In the genomic region with DNA sequence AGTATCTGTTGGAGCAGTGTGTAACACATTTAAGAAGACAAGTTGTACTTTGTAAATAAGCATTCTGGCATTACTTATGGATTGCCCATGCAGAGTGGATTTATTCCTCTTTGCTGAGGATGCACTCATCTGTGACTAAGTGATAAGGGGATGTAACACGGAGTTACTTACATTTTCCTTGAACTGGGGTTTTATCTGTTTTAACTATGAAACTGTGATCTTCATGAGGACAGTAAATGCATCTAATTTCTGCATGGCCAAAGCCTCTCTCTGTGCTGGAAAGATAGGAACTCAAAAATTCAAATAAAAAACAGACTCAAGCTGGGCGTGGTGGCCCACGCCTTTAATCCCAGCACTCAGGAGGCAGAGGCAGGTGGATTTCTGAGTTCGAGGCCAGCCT, we compare ENCODE assay signal across 18 mouse cellular contexts.
"Had no signal": no experiment of that assay in that cellular context is flagged by ENCODE, and none has a peak within 500 bp of the region (broad histone marks: within the 10 kb centered on the region; RNA-seq: fewer than 3 reads in every experiment).

No protein-coding gene starts in this region.

- H3K27me3 ChIP-seq: limb, embryonic 13.5 days; liver, embryonic 15.5 days; midbrain, embryonic 15.5 days; neural tube, embryonic 12.5 days; stomach, embryonic 15.5 days had no signal

- H3K9ac ChIP-seq: limb, embryonic 13.5 days; liver, embryonic 15.5 days; midbrain, embryonic 15.5 days; neural tube, embryonic 12.5 days; stomach, embryonic 15.5 days had no signal

- H3K4me2 ChIP-seq: limb, embryonic 13.5 days; liver, embryonic 15.5 days; midbrain, embryonic 11.5 days; midbrain, embryonic 15.5 days; neural tube, embryonic 12.5 days; stomach, embryonic 15.5 days had no signal

- H3K27ac ChIP-seq: kidney, postnatal 0 days; limb, embryonic 13.5 days; liver, embryonic 15.5 days; midbrain, embryonic 15.5 days; neural tube, embryonic 12.5 days; stomach, embryonic 15.5 days had no signal

- H3K4me3 ChIP-seq: limb, embryonic 13.5 days; liver, embryonic 15.5 days; midbrain, embryonic 15.5 days; neural tube, embryonic 12.5 days; stomach, embryonic 15.5 days had no signal

- H3K9me3 ChIP-seq: limb, embryonic 13.5 days; liver, embryonic 15.5 days; midbrain, embryonic 15.5 days; neural tube, embryonic 12.5 days; stomach, embryonic 15.5 days had no signal

- H3K36me3 ChIP-seq: limb, embryonic 13.5 days; liver, embryonic 15.5 days; midbrain, embryonic 15.5 days; neural tube, embryonic 12.5 days; stomach, embryonic 15.5 days had no signal

- DNase-seq: kidney, adult 11 months; kidney, adult 9 months; kidney, postnatal 36 days; layer of hippocampus, adult 9-11 months; left cerebral cortex, postnatal 4 days; lung, postnatal 36 days; retina, postnatal 1 day; right cerebral cortex, postnatal 4 days; spleen, adult 18-20 months; thymus, adult 2 months; thymus, postnatal 25 days had no signal

- ATAC-seq: midbrain, embryonic 15.5 days had no signal

- H3K4me1 ChIP-seq: limb, embryonic 13.5 days; liver, embryonic 15.5 days; midbrain, embryonic 15.5 days; neural tube, embryonic 12.5 days; stomach, embryonic 15.5 days had no signal
